Mouse (Mus musculus) frontal cortex, postnatal 25 days (tissue): ENCODE data around the gene Ppargc1a.

ENCODE experiments used
- DNase-seq, 2 experiments: peaks; one replicate each; pipeline ENCODE4 v3.0.0; 2022; ENCODE audit warnings: low spot score in 2 of 2

Ppargc1a gene

DNA sequence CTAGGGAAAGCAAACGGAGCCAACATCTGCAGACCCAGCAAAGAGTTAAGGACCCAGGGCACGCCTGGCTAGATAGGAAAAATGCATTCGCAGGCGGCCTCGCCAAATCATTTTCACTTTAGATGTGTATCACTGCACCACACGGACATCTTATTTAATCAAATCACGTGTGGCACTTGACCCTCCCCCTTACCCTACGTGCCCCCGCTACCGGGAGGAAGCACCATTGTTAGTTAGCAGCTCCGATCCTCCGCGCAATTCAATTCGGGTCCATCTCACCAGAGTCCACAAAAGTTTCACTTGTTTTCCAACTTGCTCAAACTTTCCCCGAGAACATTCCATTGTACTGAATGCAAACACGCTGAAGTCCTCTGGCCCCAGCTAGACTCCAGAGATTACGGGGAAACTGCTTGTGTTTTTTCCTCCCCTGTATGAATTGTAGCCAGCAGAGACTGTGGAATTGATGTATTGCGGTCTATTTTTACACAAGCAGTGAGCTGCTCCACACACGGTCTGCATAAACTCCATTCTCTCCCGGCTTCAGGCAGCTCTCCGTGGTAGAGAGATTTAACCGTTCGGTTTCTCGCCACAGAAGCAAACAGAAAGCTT lies 14.9 kb downstream of the Ppargc1a start:
- peak; percentile 14 to 24 for DNase-seq

DNA sequence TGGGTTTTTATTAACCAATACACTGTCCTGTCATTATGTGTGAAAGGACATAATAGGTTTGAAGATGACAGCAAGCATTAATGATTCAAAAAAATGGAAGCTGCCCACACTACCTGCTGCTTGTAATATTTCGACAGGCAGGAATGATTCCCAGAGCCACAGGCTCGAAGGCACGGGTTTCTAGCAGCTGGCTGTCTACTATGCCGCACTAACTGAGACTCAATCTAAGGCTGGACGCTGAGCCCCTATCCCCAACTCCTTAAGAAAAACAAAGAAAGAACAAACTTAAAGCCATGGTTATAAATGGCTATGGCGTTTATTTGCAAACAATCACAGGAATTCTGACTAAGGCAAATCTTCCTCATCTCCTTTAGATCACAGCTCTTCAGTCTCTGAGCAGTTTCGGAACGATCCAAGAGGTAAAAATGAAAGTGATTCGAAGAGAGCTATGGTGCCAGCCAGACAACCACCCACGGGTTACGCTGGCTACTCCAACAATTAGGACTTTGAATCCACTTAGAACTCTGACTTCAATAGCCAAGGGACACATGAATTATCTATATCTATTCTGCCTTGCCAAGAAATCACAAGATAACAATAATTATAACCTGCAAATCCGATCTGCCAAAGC lies 15.6 kb downstream of the Ppargc1a start:
- no peak for DNase-seq

GRCm38 (mm10) chr5:51547442-51548035 lies 20.0 kb downstream of the Ppargc1a start:
- DNase-seq = no peak

- DNase-seq = no peak
Observed at GRCm38 (mm10) chr5:51546817-51547216, 20.7 kb downstream of the Ppargc1a start.

GRCm38 (mm10) chr5:51545133-51546049 lies 22.1 kb downstream of the Ppargc1a start:
- DNase-seq = no peak

- no peak for DNase-seq
Observed at GRCm38 (mm10) chr5:51544141-51544735, 23.3 kb downstream of the Ppargc1a start.

DNA sequence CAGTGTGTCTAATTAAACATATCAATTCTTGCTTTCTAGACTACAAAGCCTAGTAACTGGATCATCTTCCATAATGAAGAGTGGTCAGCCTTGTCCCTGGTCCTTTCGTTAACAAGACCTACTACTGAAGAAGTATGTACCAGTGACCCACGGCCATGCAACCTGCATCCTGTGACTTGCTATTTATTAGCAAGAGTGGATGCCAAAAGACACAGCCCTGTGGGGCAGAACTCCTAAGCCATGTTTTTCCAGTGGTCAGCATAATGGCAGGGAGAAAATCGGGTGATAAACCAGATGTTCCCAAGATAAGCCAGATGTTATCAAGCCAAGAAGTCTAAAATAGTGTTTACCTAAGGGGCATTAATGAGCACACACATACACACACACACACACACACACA lies 26.0 kb downstream of the Ppargc1a start:
- DNase-seq = no peak

DNA sequence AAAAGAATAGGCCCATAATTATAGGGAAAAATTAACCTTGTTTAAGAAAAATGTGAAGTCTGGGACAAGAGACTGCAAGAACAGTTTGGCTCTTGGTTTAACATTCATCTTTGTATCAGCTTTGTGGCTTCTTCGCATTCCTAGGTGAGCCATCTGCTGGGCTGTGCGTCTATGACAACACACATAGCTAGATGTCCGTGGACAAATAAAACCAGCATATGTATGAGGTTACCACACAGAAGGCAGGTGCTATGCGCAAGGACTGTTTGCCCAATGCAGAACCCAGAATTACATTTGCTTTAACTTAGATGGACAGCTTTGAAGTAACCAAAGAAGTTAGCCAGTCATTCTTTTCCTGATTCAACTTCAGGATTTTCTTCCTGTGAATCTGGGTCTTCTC lies 26.7 kb downstream of the Ppargc1a start:
- DNase-seq = no peak

DNA sequence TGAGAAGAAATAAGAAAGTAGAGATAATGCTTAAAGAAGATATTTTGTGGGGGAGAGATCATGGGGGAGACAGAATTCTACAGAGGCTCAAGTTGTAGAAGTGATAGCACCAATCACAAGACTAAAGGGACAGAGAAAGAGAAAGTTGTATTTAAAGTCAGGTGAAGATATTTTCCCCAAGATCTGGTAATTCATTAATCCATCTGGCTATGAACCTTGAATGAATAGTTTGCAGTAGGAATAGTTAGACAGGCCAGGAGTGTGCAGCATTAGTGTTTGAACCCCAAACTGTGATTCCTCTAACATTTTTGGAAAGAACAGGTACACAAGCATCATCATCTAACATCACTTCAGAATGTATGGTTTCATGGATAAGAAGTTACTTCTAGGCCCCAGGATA lies 28.0 kb downstream of the Ppargc1a start:
- no peak for DNase-seq

DNA sequence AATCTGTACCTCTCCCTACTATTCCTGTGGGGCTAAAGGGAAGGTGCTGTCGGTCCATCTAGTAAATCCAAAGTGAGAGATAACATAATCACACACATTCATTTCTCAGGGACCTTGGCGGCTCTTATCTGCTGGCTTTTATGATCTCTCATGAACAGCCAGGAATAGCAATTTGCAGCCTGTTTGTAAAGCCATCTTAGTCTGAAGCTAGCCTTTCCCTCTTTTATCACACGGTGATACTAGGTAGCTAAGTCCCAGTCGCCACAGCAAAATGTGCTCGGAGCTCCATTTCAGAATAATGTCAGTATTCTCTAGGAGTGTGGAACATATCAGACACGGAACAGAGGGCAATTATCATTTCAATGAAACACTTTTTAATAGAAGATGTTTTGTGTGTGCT lies 29.2 kb downstream of the Ppargc1a start:
- no peak for DNase-seq

DNA sequence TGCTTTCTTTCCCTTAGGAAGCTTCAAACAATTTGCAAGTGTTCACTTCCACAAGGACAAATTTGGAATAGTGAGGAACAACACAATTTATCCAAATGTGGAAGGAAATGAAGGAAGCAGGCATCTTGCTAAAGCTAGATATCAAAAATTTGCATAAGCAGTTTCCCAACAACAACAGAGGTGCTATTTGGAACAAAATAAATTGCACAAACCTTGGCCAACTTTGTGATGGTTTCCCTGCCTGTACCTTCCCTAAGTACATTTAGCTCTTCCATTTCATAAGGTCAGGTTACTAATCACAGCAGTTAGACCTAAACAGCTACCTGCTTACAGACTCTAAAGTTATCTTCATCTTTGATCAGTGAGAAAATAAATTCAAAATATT lies 29.9 kb downstream of the Ppargc1a start:
- no peak for DNase-seq

- DNase-seq = no peak
Observed at GRCm38 (mm10) chr5:51537009-51537645, 30.4 kb downstream of the Ppargc1a start.

- no peak for DNase-seq
Observed at GRCm38 (mm10) chr5:51534456-51534855, 33.1 kb downstream of the Ppargc1a start.

- DNase-seq = no peak
Observed at GRCm38 (mm10) chr5:51531286-51531685, 36.2 kb downstream of the Ppargc1a start.

GRCm38 (mm10) chr5:51529444-51529843 lies 38.1 kb downstream of the Ppargc1a start:
- no peak for DNase-seq

GRCm38 (mm10) chr5:51528165-51528498 lies 39.4 kb downstream of the Ppargc1a start:
- no peak for DNase-seq

- no peak for DNase-seq
Observed at GRCm38 (mm10) chr5:51527498-51528164, 39.9 kb downstream of the Ppargc1a start.

DNA sequence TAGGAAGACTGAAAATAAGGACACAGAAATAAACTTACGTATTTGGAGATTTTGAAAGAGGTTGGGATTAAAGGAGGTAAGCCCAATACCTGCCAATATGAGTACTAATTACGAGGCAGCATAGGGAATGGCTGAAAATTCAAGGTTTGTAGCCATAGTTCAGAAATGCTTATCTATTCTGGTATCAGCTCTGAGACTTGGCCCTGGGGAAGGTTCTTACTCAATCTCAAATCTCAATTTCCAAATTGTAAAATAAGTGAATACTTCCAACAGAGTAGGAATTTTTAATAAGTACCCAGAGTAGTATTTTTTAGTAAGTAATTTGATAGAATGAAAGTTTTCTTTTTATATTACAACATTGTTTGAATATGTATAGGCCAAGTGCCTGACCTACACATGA lies 41.7 kb downstream of the Ppargc1a start:
- no peak for DNase-seq

GRCm38 (mm10) chr5:51520807-51521206 lies 46.7 kb downstream of the Ppargc1a start:
- no peak for DNase-seq

- no peak for DNase-seq
Observed at GRCm38 (mm10) chr5:51517440-51518187, 49.9 kb downstream of the Ppargc1a start.
